Mouse (Mus musculus): Measurements from ENCODE around the gene Nbl1. TPM values are rescaled to one million over a fixed set of nuclear protein-coding genes. Genes with fewer than 3 reads are reported as not detected.

Gene Nbl1
- 72.9 and 160 TPM in 2 replicates for polyA plus RNA-seq (2012; rRNA removed)

DNA sequence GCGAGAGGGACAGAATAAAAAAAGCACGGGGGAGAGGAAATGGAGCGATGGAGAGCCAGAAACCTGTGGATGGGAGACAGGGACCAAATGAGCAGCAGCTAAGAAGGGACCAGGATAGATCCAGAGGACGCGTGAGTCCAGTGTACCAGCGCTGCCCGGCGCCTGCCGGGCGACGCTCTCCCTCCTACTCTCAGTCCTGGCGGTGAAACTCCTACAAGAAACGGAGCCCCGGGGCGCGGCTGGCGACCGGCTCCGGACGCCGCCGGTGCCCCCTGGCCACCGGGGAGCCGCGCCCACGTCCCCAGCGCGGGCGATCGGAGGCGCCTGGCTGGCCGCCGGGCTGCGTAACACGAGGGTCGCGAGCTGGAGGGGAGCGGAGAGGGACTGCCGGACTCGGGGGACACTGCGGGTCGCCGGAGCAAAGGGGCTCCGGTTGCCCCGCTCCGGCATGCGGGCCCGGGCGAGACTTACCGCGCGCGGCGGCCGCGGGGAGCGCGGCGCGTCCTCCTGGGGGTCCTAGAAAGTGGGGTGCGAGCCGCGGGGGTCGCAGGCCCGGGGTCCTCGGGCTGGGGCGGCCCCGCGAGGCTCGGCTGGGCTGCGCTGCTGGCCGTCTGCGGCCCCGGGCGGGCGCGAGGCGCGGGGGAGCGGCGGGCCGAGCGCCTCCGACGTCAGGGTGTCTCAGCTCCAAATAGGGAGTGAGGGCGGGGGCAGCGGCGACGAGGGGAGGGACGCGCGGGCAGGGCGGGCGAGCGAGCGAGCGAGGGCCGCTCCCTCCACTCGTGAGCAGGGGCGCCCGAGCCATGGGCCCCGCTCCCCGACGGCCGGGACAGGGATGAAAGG, at the start of gene Nbl1:
Nbl1 (minus strand) TSS at position 638 of the 840 bp plus-strand sequence.
- H3K36me3 ChIP-seq (ENCODE audit: control insufficient read depth, insufficient read depth, low read length): no peaks in the 10 kb centered on the region
- 1% methylated on average over 102 of the region's 105 CpGs for WGBS
- H3K4me3 ChIP-seq (ENCODE audit: low read depth, low read length): peak within 1 kb of the TSS; percentile 76
- H3K27me3 ChIP-seq (ENCODE audit: control insufficient read depth, insufficient read depth, low read length): peaks cover 4% of the 10 kb centered on the region; the same call in 1 of the 2 replicates
- TF ChIP-seq POLR2A (IDR thresholded peaks at IDR 0.05; ENCODE audit: low read depth, low read length): peak; percentile 49; the same call in 1 of the 2 replicates
- TF ChIP-seq CTCF (IDR thresholded peaks at IDR 0.05; ENCODE audit: extremely low read depth, insufficient read length, insufficient replicate concordance, low read depth, low read length): no peak
- peaks cover 33% of the 10 kb centered on the region for H3K4me1 ChIP-seq (ENCODE audit: control insufficient read depth, insufficient read depth, insufficient read length, low read length)
- peak within 1 kb of the TSS; percentile 50; the same call in 1 of the 2 replicates for H3K27ac ChIP-seq (ENCODE audit: insufficient read depth, low read depth, low read length)

DNA sequence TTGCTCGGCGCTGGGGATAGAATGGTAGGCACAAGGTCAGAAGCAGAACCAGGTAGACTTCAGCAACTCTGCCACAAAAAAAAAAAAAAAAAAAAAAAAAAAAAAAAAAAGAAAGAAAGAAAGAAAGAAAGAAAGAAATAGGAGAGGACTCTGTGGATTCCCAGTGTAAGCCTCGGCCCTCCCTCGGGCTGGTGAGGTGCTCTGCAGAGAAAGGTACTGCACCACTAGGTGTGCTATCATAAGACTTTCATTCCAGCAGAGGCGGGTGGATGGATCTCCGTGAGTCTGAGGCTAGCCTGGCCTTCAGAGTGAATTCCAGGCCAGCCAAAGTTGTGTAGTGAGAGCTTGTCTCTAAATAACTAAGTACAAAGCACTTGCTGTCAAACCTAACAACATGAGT, 49.0 kb upstream of the Nbl1 start:
- TF ChIP-seq POLR2A (IDR thresholded peaks at IDR 0.05; ENCODE audit: low read depth, low read length) (no peak), CTCF (IDR thresholded peaks at IDR 0.05; ENCODE audit: extremely low read depth, insufficient read length, insufficient replicate concordance, low read depth, low read length) (peak; percentile 15; the same call in 1 of the 2 replicates)
- Histone ChIP-seq H3K4me1 (ENCODE audit: control insufficient read depth, insufficient read depth, insufficient read length, low read length) (peaks cover 4% of the 10 kb centered on the region; the same call in 1 of the 2 replicates), H3K27me3 (ENCODE audit: control insufficient read depth, insufficient read depth, low read length) (no peaks in the 10 kb centered on the region), H3K27ac (ENCODE audit: insufficient read depth, low read depth, low read length) (no peak overlapping the region), H3K36me3 (ENCODE audit: control insufficient read depth, insufficient read depth, low read length) (no peaks in the 10 kb centered on the region), H3K4me3 (ENCODE audit: low read depth, low read length) (no peak overlapping the region)
- WGBS: 57% methylated on average over 6 of the region's 6 CpGs

DNA sequence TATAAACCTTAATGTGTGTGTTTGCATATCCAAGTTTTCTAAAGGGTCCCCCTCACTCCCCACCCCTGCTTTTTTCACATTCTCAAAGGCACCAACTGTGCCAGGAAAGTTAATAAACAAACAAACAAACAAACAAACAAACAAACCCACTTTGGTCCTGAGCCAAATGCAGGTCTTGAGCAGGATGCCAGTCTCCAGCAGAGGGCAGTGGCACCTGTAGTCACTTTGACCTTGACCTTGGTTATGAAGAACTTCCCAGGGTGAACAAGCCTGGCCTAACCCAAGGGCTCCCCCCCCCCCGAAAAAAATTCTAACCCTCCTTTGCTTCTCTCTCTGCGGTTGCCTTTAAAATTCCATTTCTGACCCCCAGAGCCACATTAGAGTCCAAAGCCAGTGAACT, 47.5 kb upstream of the Nbl1 start:
- no peaks in the 10 kb centered on the region for H3K36me3 ChIP-seq (ENCODE audit: control insufficient read depth, insufficient read depth, low read length)
- TF ChIP-seq CTCF (IDR thresholded peaks at IDR 0.05; ENCODE audit: extremely low read depth, insufficient read length, insufficient replicate concordance, low read depth, low read length) (peak; percentile 47; the same call in 1 of the 2 replicates), POLR2A (IDR thresholded peaks at IDR 0.05; ENCODE audit: low read depth, low read length) (no peak)
- WGBS: 68% methylated on average over 2 of the region's 2 CpGs
- no peaks in the 10 kb centered on the region for H3K27me3 ChIP-seq (ENCODE audit: control insufficient read depth, insufficient read depth, low read length)
- H3K27ac ChIP-seq (ENCODE audit: insufficient read depth, low read depth, low read length): no peak overlapping the region
- no peak overlapping the region for H3K4me3 ChIP-seq (ENCODE audit: low read depth, low read length)
- peaks cover 4% of the 10 kb centered on the region; the same call in 1 of the 2 replicates for H3K4me1 ChIP-seq (ENCODE audit: control insufficient read depth, insufficient read depth, insufficient read length, low read length)

DNA sequence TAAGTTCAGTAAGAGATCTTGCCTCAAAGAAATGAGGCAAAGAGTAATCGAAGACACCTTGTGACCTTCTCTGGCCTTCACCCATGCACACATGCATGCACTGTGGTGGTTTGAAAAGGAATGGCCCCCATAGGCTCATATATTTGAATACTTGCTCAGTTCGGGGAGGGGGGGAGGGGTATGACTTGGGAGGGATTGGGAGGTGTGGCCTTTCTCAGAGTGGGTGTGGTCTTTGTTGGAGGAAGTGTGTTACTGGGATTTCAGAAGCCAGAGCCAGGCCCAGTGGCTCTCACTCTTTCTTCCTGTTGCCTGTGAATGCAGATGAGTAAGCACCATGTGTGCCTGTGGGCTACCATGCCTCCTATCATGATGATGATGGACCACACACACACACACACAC, 43.2 kb upstream of the Nbl1 start:
- H3K36me3 ChIP-seq (ENCODE audit: control insufficient read depth, insufficient read depth, low read length): no peaks in the 10 kb centered on the region
- WGBS: 73% methylated on average over 2 of the region's 2 CpGs
- no peak for TF ChIP-seq CTCF (IDR thresholded peaks at IDR 0.05; ENCODE audit: extremely low read depth, insufficient read length, insufficient replicate concordance, low read depth, low read length)
- TF ChIP-seq POLR2A (IDR thresholded peaks at IDR 0.05; ENCODE audit: low read depth, low read length): no peak
- no peak overlapping the region for H3K27ac ChIP-seq (ENCODE audit: insufficient read depth, low read depth, low read length)
- H3K4me1 ChIP-seq (ENCODE audit: control insufficient read depth, insufficient read depth, insufficient read length, low read length): no peaks in the 10 kb centered on the region
- no peaks in the 10 kb centered on the region for H3K27me3 ChIP-seq (ENCODE audit: control insufficient read depth, insufficient read depth, low read length)
- H3K4me3 ChIP-seq (ENCODE audit: low read depth, low read length): no peak overlapping the region

DNA sequence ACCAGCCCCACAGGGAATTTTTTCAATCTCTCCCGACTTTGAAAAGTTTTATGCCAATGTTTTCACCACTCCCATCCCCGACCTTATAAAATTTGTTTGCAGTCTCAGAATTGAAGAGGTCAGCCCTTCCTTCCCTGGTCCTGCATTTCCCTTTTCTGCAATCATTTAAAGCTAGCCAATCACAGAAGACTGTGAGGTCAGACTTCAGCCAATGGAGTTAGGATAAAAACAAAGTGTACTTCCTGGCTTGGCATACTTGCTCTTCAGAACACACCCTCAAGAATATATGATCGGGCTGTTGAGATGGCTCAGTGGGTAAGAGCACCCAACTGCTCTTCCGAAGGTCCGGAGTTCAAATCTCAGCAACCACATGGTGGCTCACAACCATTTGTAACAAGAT, 40.3 kb upstream of the Nbl1 start:
- no peaks in the 10 kb centered on the region for H3K27me3 ChIP-seq (ENCODE audit: control insufficient read depth, insufficient read depth, low read length)
- H3K4me1 ChIP-seq (ENCODE audit: control insufficient read depth, insufficient read depth, insufficient read length, low read length): no peaks in the 10 kb centered on the region; the same call in 1 of the 2 replicates
- 69% methylated on average over 5 of the region's 5 CpGs for WGBS
- no peaks in the 10 kb centered on the region for H3K36me3 ChIP-seq (ENCODE audit: control insufficient read depth, insufficient read depth, low read length)
- TF ChIP-seq POLR2A (IDR thresholded peaks at IDR 0.05; ENCODE audit: low read depth, low read length) (no peak), CTCF (IDR thresholded peaks at IDR 0.05; ENCODE audit: extremely low read depth, insufficient read length, insufficient replicate concordance, low read depth, low read length) (no peak)
- H3K27ac ChIP-seq (ENCODE audit: insufficient read depth, low read depth, low read length): no peak overlapping the region
- no peak overlapping the region for H3K4me3 ChIP-seq (ENCODE audit: low read depth, low read length)

DNA sequence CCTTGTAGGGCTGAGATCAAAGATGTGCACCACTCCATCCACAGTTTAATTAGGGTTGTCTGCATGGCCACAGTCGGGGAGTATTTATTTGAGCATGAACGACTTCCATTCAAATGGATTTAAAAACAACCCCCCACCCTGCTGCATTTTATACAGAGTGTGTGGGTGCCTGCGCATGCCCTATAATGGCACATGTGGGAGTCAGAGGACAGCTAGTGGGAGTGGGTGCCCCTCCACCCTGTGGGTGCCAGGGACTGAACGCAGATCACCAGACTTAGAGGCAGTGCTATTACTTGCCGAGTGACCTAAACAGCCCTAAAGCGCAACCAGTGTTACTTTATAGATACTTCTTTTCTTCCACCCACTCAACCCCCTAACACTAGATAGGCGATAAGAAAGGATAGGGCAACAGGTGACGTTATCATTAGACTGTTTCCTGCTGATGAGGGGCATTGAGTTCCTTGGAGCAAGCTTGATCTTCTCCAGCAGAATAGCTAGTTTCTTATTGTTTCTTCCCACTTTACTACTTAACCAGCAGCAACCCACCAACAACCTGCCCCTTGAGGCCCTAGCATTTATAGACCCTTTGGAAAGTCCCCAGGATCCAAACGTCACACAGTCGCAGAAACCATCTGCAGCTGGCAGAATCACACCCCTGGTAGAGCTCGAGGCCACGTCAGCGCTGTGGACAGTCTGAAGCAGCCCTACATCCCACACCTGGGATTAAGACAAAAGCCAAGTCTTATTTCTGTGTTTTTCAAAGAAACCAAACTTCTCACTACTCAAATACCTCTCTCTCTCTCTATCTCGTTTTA, 39.3 kb upstream of the Nbl1 start:
- WGBS: 83% methylated on average over 14 of the region's 14 CpGs
- no peak for TF ChIP-seq POLR2A (IDR thresholded peaks at IDR 0.05; ENCODE audit: low read depth, low read length)
- TF ChIP-seq CTCF (IDR thresholded peaks at IDR 0.05; ENCODE audit: extremely low read depth, insufficient read length, insufficient replicate concordance, low read depth, low read length): no peak
- H3K27ac ChIP-seq (ENCODE audit: insufficient read depth, low read depth, low read length): no peak overlapping the region
- H3K36me3 ChIP-seq (ENCODE audit: control insufficient read depth, insufficient read depth, low read length): no peaks in the 10 kb centered on the region
- H3K27me3 ChIP-seq (ENCODE audit: control insufficient read depth, insufficient read depth, low read length): no peaks in the 10 kb centered on the region
- H3K4me3 ChIP-seq (ENCODE audit: low read depth, low read length): no peak overlapping the region
- H3K4me1 ChIP-seq (ENCODE audit: control insufficient read depth, insufficient read depth, insufficient read length, low read length): no peaks in the 10 kb centered on the region; the same call in 1 of the 2 replicates
